Mouse (Mus musculus) right cerebral cortex, postnatal 36 days (tissue): ENCODE data around the gene Sdhd.
"Not testable (repeated sequence)": the region's sequence is repeated elsewhere in the genome, so short reads cannot be mapped to it uniquely, and the experiment has no call there.

ENCODE experiments used
- DNase-seq, 2 experiments: peaks; one replicate each; pipeline ENCODE4 v3.0.0; 2022; ENCODE audit warnings: low spot score in 2 of 2, mixed read lengths in 1 of 2

Gene Sdhd

GRCm38 (mm10) chr9:50603189-50603997 lies at the start of gene Sdhd, which contains the start of gene Timm8b:
Gene Sdhd, minus strand, starts transcription at chr9:50603812.
Gene Timm8b, plus strand, starts transcription at chr9:50603910.
- peak; percentile 93 to 95 for DNase-seq

GRCm38 (mm10) chr9:50650503-50650902 lies 46.9 kb upstream of the Sdhd start:
- DNase-seq = no peak

GRCm38 (mm10) chr9:50646826-50647370 lies 43.3 kb upstream of the Sdhd start:
- DNase-seq = no peak

- no peak for DNase-seq
Observed at GRCm38 (mm10) chr9:50634270-50634669, 30.7 kb upstream of the Sdhd start.

GRCm38 (mm10) chr9:50633059-50633458 lies 29.4 kb upstream of the Sdhd start:
- no peak for DNase-seq

- DNase-seq = no peak
Observed at GRCm38 (mm10) chr9:50632016-50632688, 28.5 kb upstream of the Sdhd start.

GRCm38 (mm10) chr9:50630903-50631302 lies 27.3 kb upstream of the Sdhd start:
- DNase-seq = not testable (repeated sequence)

- no peak for DNase-seq
Observed at GRCm38 (mm10) chr9:50617794-50618330, 14.2 kb upstream of the Sdhd start.

GRCm38 (mm10) chr9:50616766-50617603 lies 13.4 kb upstream of the Sdhd start, which contains the start of the genes Pih1d2 and Nkapd1:
Gene Pih1d2, plus strand, starts transcription at chr9:50617321.
Gene Nkapd1, minus strand, starts transcription at chr9:50617464.
- DNase-seq = peak; percentile 79 to 85

GRCm38 (mm10) chr9:50616161-50616560 lies 12.5 kb upstream of the Sdhd start:
- no peak for DNase-seq

- peak in 1 of 2 experiments; percentile 36 for DNase-seq
Observed at GRCm38 (mm10) chr9:50612115-50612514, 8.5 kb upstream of the Sdhd start.

GRCm38 (mm10) chr9:50604338-50604737 lies 726 bp upstream of the Sdhd start:
- DNase-seq = no peak

- DNase-seq = no peak
Observed at GRCm38 (mm10) chr9:50603998-50604324, 349 bp upstream of the Sdhd start.

GRCm38 (mm10) chr9:50602055-50602845 lies 1.4 kb downstream of the Sdhd start:
- no peak for DNase-seq

GRCm38 (mm10) chr9:50601536-50601935 lies 2.1 kb downstream of the Sdhd start:
- no peak for DNase-seq

GRCm38 (mm10) chr9:50596973-50597372 lies 6.6 kb downstream of the Sdhd start:
- DNase-seq = no peak

GRCm38 (mm10) chr9:50594794-50595417 lies 8.7 kb downstream of the Sdhd start:
- no peak for DNase-seq

- no peak for DNase-seq
Observed at GRCm38 (mm10) chr9:50593544-50593943, 10.1 kb downstream of the Sdhd start.

- no peak for DNase-seq
Observed at GRCm38 (mm10) chr9:50592955-50593354, 10.7 kb downstream of the Sdhd start.

GRCm38 (mm10) chr9:50590856-50591518 lies 12.6 kb downstream of the Sdhd start:
- DNase-seq = no peak
